Mouse (Mus musculus): ENCODE measurements around the gene 0610040J01Rik. TPM values are rescaled to one million over a fixed set of nuclear protein-coding genes. Genes with fewer than 3 reads are reported as not detected.
A peak's percentile ranks its signal among the peaks of the same experiment; 100 is the strongest.

The 0610040J01Rik gene
- polyA plus RNA-seq, 1 experiment from 2014 or later: 53.8 TPM

DNA sequence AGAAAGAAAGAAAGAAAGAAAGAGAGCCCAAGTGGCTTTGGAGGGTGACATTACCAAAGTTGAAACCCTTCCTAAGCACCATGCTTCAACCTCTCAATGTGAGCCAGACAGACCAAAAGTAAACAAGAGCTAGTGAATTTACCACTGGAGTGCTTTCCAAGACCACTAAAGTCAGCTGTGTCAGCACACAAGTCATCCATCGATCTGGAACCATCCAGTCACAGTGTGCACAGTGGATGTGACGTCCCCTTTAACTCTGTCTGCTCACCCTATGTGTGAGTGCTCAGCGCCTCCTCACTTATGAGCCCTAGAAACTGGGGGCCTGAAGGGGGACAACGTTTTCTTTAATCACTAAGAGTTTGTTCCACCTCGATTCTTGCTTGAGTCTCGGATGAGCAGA lies 7.4 kb downstream of the 0610040J01Rik start:
- TF ChIP-seq EP300 (optimal IDR thresholded peaks at IDR 0.05): no peak
- TF ChIP-seq CTCF (IDR thresholded peaks at IDR 0.05; ENCODE audit: low read depth): no peak
- H3K9ac ChIP-seq (ENCODE audit: low read length): no peak overlapping the region
- ATAC-seq (ENCODE audit: low FRiP score, low TSS enrichment) (no peak), DNase-seq (ENCODE audit: low spot score) (no peak)
- H3K27me3 ChIP-seq (ENCODE audit: control insufficient read depth, insufficient read depth, low read length): no peaks in the 10 kb centered on the region
- no peak overlapping the region for H3K4me2 ChIP-seq (replicated peaks; ENCODE audit: low read depth)
- no peaks in the 10 kb centered on the region for H3K4me1 ChIP-seq (replicated peaks; ENCODE audit: control insufficient read depth, insufficient read depth)
- no peaks in the 10 kb centered on the region for H3K36me3 ChIP-seq (ENCODE audit: control insufficient read depth, insufficient read depth, low read length)
- WGBS: 59% methylated on average over 6 of the region's 6 CpGs
- H3K9me3 ChIP-seq (ENCODE audit: control insufficient read depth, low read length): no peaks in the 10 kb centered on the region
- H3K4me3 ChIP-seq (ENCODE audit: low read depth, low read length): no peak overlapping the region
- H3K27ac ChIP-seq (replicated peaks): 0 out of 2 replicates have a peak overlapping the region, but pooled peaks have one; percentile 13

DNA sequence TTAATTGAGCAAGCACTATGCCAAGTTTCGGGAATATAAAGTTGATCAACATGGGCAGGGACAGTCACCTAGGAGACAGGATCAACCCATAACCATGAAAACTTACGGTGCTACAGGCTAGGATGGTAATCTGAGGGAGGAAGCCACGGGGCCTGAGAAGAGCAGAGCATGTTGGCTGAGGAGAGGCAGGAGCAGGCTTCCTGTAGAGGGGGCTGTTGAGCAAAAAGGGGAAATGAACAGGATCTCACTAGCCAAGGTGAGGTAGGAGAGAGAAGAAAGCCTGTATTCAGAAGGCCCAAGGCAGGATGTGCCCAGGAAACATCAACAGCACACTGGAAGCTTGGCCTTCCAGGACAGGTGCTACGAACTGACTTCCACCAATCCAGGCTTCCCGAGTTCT lies 9.0 kb downstream of the 0610040J01Rik start:
- ATAC-seq (ENCODE audit: low FRiP score, low TSS enrichment): peak; percentile 32
- 82% methylated on average over 5 of the region's 5 CpGs for WGBS
- H3K4me1 ChIP-seq (replicated peaks; ENCODE audit: control insufficient read depth, insufficient read depth): 0 out of 2 replicates have a peak, but pooled peaks cover 2% of the 10 kb centered on the region
- TF ChIP-seq EP300 (optimal IDR thresholded peaks at IDR 0.05) (no peak), CTCF (IDR thresholded peaks at IDR 0.05; ENCODE audit: low read depth) (peak; percentile 62)
- H3K4me3 ChIP-seq (ENCODE audit: low read depth, low read length): no peak overlapping the region
- H3K4me2 ChIP-seq (replicated peaks; ENCODE audit: low read depth): no peak overlapping the region
- H3K9ac ChIP-seq (ENCODE audit: low read length): no peak overlapping the region
- H3K36me3 ChIP-seq (ENCODE audit: control insufficient read depth, insufficient read depth, low read length): no peaks in the 10 kb centered on the region
- H3K9me3 ChIP-seq (ENCODE audit: control insufficient read depth, low read length): no peaks in the 10 kb centered on the region
- DNase-seq (ENCODE audit: low spot score): peak; percentile 60
- H3K27ac ChIP-seq (replicated peaks): peak overlapping the region; percentile 76
- no peaks in the 10 kb centered on the region for H3K27me3 ChIP-seq (ENCODE audit: control insufficient read depth, insufficient read depth, low read length)

DNA sequence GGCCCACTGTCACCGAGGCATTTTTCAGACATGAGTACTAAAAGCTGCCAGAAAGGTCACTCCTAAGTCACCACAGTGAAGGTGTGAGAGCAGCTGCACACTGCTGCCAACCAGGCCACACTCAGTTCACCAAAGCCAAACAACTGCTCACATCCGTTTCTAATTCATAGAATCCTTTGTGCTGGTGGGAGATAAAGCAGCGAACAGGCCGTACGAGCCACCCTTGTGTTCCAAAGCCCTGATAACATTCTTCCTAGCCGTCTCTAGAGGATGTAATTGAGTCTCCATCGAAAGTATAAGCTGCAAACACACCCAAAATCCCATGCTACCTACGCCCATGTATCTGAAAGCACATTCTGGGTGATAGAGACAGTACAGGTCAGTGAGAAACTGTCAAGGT lies 9.7 kb downstream of the 0610040J01Rik start:
- TF ChIP-seq EP300 (optimal IDR thresholded peaks at IDR 0.05) (no peak), CTCF (IDR thresholded peaks at IDR 0.05; ENCODE audit: low read depth) (no peak)
- no peaks in the 10 kb centered on the region for H3K27me3 ChIP-seq (ENCODE audit: control insufficient read depth, insufficient read depth, low read length)
- DNase-seq (ENCODE audit: low spot score) (peak; percentile 58), ATAC-seq (ENCODE audit: low FRiP score, low TSS enrichment) (peak; percentile 68)
- H3K4me3 ChIP-seq (ENCODE audit: low read depth, low read length): no peak overlapping the region
- no peaks in the 10 kb centered on the region for H3K9me3 ChIP-seq (ENCODE audit: control insufficient read depth, low read length)
- WGBS: 43% methylated on average over 8 of the region's 8 CpGs
- H3K4me2 ChIP-seq (replicated peaks; ENCODE audit: low read depth): no peak overlapping the region
- no peaks in the 10 kb centered on the region for H3K36me3 ChIP-seq (ENCODE audit: control insufficient read depth, insufficient read depth, low read length)
- H3K4me1 ChIP-seq (replicated peaks; ENCODE audit: control insufficient read depth, insufficient read depth): 0 out of 2 replicates have a peak, but pooled peaks cover 2% of the 10 kb centered on the region
- H3K9ac ChIP-seq (ENCODE audit: low read length): no peak overlapping the region
- peak overlapping the region; percentile 76 for H3K27ac ChIP-seq (replicated peaks)

DNA sequence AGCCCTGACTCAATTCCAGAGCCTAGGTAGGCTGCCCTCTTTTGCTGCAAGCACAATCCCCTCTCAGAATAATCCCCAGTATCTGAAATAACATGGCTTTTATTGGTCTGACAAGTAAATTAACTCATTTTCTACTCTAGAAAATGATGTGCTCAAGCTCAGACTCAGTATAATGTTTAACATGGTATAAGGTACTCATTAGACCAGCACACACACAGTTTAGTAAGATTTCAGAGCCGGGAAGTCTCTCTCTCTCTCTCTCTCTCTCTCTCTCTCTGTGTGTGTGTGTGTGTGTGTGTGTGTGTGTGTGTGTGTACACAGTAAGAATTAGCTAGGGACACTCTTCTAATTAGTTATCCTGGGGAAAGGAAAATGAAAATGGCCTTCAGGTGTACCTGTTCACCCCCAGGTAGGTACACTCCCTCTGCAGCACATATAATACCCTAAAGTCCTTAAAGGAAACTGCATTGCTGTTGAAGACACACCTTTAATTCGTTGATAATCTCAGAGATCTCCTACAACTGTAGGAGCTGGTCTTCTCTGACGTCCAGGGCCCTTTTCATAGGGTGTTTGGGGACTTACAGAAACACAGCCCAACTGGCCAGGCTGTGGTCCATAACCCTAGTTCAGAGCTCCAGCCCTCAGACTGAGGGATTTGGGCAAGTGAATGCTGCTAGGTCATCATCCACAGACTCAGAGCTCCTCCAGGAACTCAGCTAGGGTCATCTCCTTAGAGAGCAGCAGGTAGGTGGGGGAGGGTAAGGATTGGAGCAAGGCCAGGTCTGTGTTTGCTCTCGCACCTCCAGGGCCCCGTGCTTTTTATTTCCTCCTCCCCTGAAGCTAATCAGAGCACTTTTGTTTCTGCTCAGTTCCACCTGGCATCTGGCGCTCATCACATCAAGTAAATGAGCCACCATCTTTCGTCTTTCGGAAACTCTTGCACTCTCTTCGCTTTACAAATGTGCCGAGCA lies 11.5 kb downstream of the 0610040J01Rik start:
- ATAC-seq (ENCODE audit: low FRiP score, low TSS enrichment): peak; percentile 78
- WGBS: 43% methylated on average over 10 of the region's 10 CpGs
- H3K4me2 ChIP-seq (replicated peaks; ENCODE audit: low read depth): no peak overlapping the region

DNA sequence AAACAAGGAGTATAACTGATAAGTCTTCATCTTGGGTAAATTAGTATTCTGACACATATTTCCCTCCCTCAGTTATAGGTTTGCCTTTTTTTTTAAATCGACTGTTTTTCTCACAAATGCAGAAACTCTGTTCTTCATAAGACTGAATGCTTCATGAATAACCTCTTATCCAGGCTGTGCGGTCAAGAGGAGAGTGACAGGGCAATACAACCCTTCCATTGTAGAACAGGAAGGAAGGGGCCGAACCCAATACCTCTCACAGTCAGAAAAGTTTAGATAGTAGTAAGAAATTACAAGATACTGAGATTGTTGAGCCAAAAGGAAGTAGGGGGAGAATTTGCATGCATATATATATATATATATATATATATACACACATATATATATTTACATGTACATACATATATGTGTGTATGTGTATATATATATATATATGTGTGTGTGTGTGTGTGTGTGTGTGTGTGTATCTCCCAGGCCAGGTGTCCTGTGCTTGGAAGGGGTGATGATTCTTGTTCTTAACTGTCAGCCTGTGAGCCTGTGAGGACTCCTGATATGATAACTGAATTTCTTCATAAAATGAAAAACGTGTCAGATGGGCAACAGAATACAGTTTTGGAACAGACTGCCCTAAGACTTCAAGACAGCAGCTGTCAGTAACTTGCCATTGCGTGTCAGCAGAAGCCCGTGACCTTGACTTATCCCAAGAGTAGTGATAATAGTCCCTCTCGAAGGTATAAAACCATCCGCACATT lies 12.6 kb downstream of the 0610040J01Rik start:
- H3K4me1 ChIP-seq (replicated peaks; ENCODE audit: control insufficient read depth, insufficient read depth): 0 out of 2 replicates have a peak, but pooled peaks cover 2% of the 10 kb centered on the region
- H3K9me3 ChIP-seq (ENCODE audit: control insufficient read depth, low read length): no peaks in the 10 kb centered on the region
- H3K4me2 ChIP-seq (replicated peaks; ENCODE audit: low read depth): no peak overlapping the region
- no peak overlapping the region for H3K9ac ChIP-seq (ENCODE audit: low read length)
- no peak for ATAC-seq (ENCODE audit: low FRiP score, low TSS enrichment)
- no peaks in the 10 kb centered on the region for H3K36me3 ChIP-seq (ENCODE audit: control insufficient read depth, insufficient read depth, low read length)
- peak overlapping the region; percentile 78 for H3K27ac ChIP-seq (replicated peaks)
- no peaks in the 10 kb centered on the region for H3K27me3 ChIP-seq (ENCODE audit: control insufficient read depth, insufficient read depth, low read length)
- no peak for TF ChIP-seq EP300 (optimal IDR thresholded peaks at IDR 0.05)
- TF ChIP-seq CTCF (IDR thresholded peaks at IDR 0.05; ENCODE audit: low read depth): no peak
- H3K4me3 ChIP-seq (ENCODE audit: low read depth, low read length): no peak overlapping the region
- WGBS: 80% methylated on average over 8 of the region's 8 CpGs
- no peak for DNase-seq (ENCODE audit: low spot score)

More for the DNA sequence above, 11.5 kb downstream of the 0610040J01Rik start:
- H3K27ac ChIP-seq (replicated peaks): peak overlapping the region; percentile 76
- H3K36me3 ChIP-seq (ENCODE audit: control insufficient read depth, insufficient read depth, low read length): no peaks in the 10 kb centered on the region
- no peaks in the 10 kb centered on the region for H3K9me3 ChIP-seq (ENCODE audit: control insufficient read depth, low read length)
- H3K9ac ChIP-seq (ENCODE audit: low read length): no peak overlapping the region
- peak; percentile 91 for DNase-seq (ENCODE audit: low spot score)
- 0 out of 2 replicates have a peak, but pooled peaks cover 2% of the 10 kb centered on the region for H3K4me1 ChIP-seq (replicated peaks; ENCODE audit: control insufficient read depth, insufficient read depth)
- H3K27me3 ChIP-seq (ENCODE audit: control insufficient read depth, insufficient read depth, low read length): no peaks in the 10 kb centered on the region
- TF ChIP-seq EP300 (optimal IDR thresholded peaks at IDR 0.05) (no peak), CTCF (IDR thresholded peaks at IDR 0.05; ENCODE audit: low read depth) (no peak)
- no peak overlapping the region for H3K4me3 ChIP-seq (ENCODE audit: low read depth, low read length)
